Mouse (Mus musculus): ENCODE data around the gene Car15.

The Car15 gene

GRCm38 (mm10) chr16:17833321-17833680 lies 4.9 kb downstream of the Car15 start:
- DNase-seq (ENCODE audit: low read depth, low spot score) = no peak

- no peak for DNase-seq (ENCODE audit: low read depth, low spot score)
Observed at GRCm38 (mm10) chr16:17832821-17833220, 5.3 kb downstream of the Car15 start, which contains the start of gene B830017H08Rik. Gene B830017H08Rik, plus strand, starts transcription at chr16:17833121.

GRCm38 (mm10) chr16:17831781-17832180 lies 6.4 kb downstream of the Car15 start:
- no peak for DNase-seq (ENCODE audit: low read depth, low spot score)

GRCm38 (mm10) chr16:17830385-17831178 lies 7.6 kb downstream of the Car15 start:
- no peak for DNase-seq (ENCODE audit: low read depth, low spot score)

GRCm38 (mm10) chr16:17828867-17829266 lies 9.3 kb downstream of the Car15 start:
- no peak for DNase-seq (ENCODE audit: low read depth, low spot score)

GRCm38 (mm10) chr16:17828229-17828628 lies 9.9 kb downstream of the Car15 start:
- DNase-seq (ENCODE audit: low read depth, low spot score) = no peak

- no peak for DNase-seq (ENCODE audit: low read depth, low spot score)
Observed at GRCm38 (mm10) chr16:17826500-17826899, 11.7 kb downstream of the Car15 start.

GRCm38 (mm10) chr16:17816528-17816927 lies 21.6 kb downstream of the Car15 start:
- no peak for DNase-seq (ENCODE audit: low read depth, low spot score)

GRCm38 (mm10) chr16:17815411-17816402 lies 22.5 kb downstream of the Car15 start:
- DNase-seq (ENCODE audit: low read depth, low spot score) = peak; percentile 63

- no peak for DNase-seq (ENCODE audit: low read depth, low spot score)
Observed at GRCm38 (mm10) chr16:17813173-17813572, 25.0 kb downstream of the Car15 start.

- peak; percentile 50 for DNase-seq (ENCODE audit: low read depth, low spot score)
Observed at GRCm38 (mm10) chr16:17812120-17812519, 26.0 kb downstream of the Car15 start.

GRCm38 (mm10) chr16:17809711-17810110 lies 28.5 kb downstream of the Car15 start:
- no peak for DNase-seq (ENCODE audit: low read depth, low spot score)

- DNase-seq (ENCODE audit: low read depth, low spot score) = no peak
Observed at GRCm38 (mm10) chr16:17809125-17809524, 29.0 kb downstream of the Car15 start.

GRCm38 (mm10) chr16:17807192-17808009 lies 30.8 kb downstream of the Car15 start:
- peak; percentile 80 for DNase-seq (ENCODE audit: low read depth, low spot score)

GRCm38 (mm10) chr16:17806581-17807191 lies 31.5 kb downstream of the Car15 start:
- no peak for DNase-seq (ENCODE audit: low read depth, low spot score)

GRCm38 (mm10) chr16:17804982-17805381 lies 33.2 kb downstream of the Car15 start:
- no peak for DNase-seq (ENCODE audit: low read depth, low spot score)

GRCm38 (mm10) chr16:17804449-17804912 lies 33.7 kb downstream of the Car15 start:
- no peak for DNase-seq (ENCODE audit: low read depth, low spot score)

GRCm38 (mm10) chr16:17803675-17804448 lies 34.3 kb downstream of the Car15 start:
- DNase-seq (ENCODE audit: low read depth, low spot score) = no peak

- no peak for DNase-seq (ENCODE audit: low read depth, low spot score)
Observed at GRCm38 (mm10) chr16:17802839-17803674, 35.1 kb downstream of the Car15 start.

Data from retina, postnatal 7 days (tissue).